ENCODE assay signal across 8 mouse cellular contexts in genomic region chr7:99706341-99707037, GRCm38 (mm10). TPM values are rescaled to one million over a fixed set of nuclear protein-coding genes. Genes with fewer than 3 reads are reported as not detected.
A peak's percentile ranks its signal among the peaks of the same experiment; 100 is the strongest.
DNase-seq lines count a peak whose midpoint lies in the region; ATAC-seq and TF ChIP-seq lines count a peak whose summit lies in the region.

No protein-coding gene starts in this region.

- DNase-seq in heart, adult 11 months = peak; percentile 99
- DNase-seq in lung, postnatal 10 days = peak; percentile 66
- DNase-seq in cerebellum, postnatal 25 days = no peak
- DNase-seq in ovary, postnatal 36 days (ENCODE audit: low spot score) = no peak

- no peaks in the 10 kb centered on the region for H3K36me3 ChIP-seq in heart, embryonic 11.5 days (ENCODE audit: control insufficient read depth, insufficient read depth, low read length)
- no peaks in the 10 kb centered on the region for H3K36me3 ChIP-seq in embryonic facial prominence, embryonic 15.5 days
- H3K36me3 ChIP-seq in intestine, postnatal 0 days (ENCODE audit: control insufficient read depth, insufficient read depth) = no peaks in the 10 kb centered on the region; the same call in 1 of the 2 replicates

- no peaks in the 10 kb centered on the region for H3K9me3 ChIP-seq in heart, embryonic 11.5 days (replicated peaks; ENCODE audit: control insufficient read depth, low read length)
- no peaks in the 10 kb centered on the region for H3K9me3 ChIP-seq in embryonic facial prominence, embryonic 15.5 days (replicated peaks)
- no peaks in the 10 kb centered on the region for H3K9me3 ChIP-seq in intestine, postnatal 0 days (ENCODE audit: control insufficient read depth)

- H3K27me3 ChIP-seq in heart, embryonic 11.5 days (ENCODE audit: control insufficient read depth, insufficient read depth, low read length) = peaks cover 6% of the 10 kb centered on the region; the same call in 1 of the 2 replicates
- H3K27me3 ChIP-seq in embryonic facial prominence, embryonic 15.5 days = no peaks in the 10 kb centered on the region
- H3K27me3 ChIP-seq in intestine, postnatal 0 days (replicated peaks; ENCODE audit: control insufficient read depth, insufficient read depth, low read length) = peaks cover 7% of the 10 kb centered on the region; the same call in 1 of the 2 replicates

- no peak overlapping the region for H3K4me3 ChIP-seq in heart, embryonic 11.5 days (ENCODE audit: low read depth, low read length)
- no peak overlapping the region for H3K4me3 ChIP-seq in embryonic facial prominence, embryonic 15.5 days (replicated peaks)
- H3K4me3 ChIP-seq in intestine, postnatal 0 days (ENCODE audit: low read depth, low read length) = no peak overlapping the region

- WGBS in heart, embryonic 11.5 days (ENCODE audit: insufficient replicate concordance) = 44% methylated on average over 4 of the region's 4 CpGs
- 49% methylated on average over 4 of the region's 4 CpGs for WGBS in embryonic facial prominence, embryonic 15.5 days
- 46% methylated on average over 4 of the region's 4 CpGs for WGBS in intestine, postnatal 0 days

- TF ChIP-seq CTCF in intestine, postnatal 0 days (IDR thresholded peaks at IDR 0.05; ENCODE audit: low read depth) = no peak; the same call in 1 of the 2 replicates

- no peak overlapping the region for H3K4me2 ChIP-seq in heart, embryonic 11.5 days
- no peak overlapping the region for H3K4me2 ChIP-seq in embryonic facial prominence, embryonic 15.5 days (replicated peaks)
- H3K4me2 ChIP-seq in intestine, postnatal 0 days (replicated peaks; ENCODE audit: low read depth) = peak overlapping the region; percentile 33; the same call in 1 of the 2 replicates

- H3K9ac ChIP-seq in heart, embryonic 11.5 days (ENCODE audit: low read depth, low read length) = no peak overlapping the region
- no peak overlapping the region for H3K9ac ChIP-seq in embryonic facial prominence, embryonic 15.5 days
- H3K9ac ChIP-seq in intestine, postnatal 0 days (ENCODE audit: low read depth, low read length) = no peak overlapping the region

- H3K4me1 ChIP-seq in heart, embryonic 11.5 days (ENCODE audit: control insufficient read depth, insufficient read depth, low read length) = peaks cover 13% of the 10 kb centered on the region
- 0 out of 2 replicates have a peak, but pooled peaks cover 7% of the 10 kb centered on the region for H3K4me1 ChIP-seq in embryonic facial prominence, embryonic 15.5 days
- peaks cover 12% of the 10 kb centered on the region; the same call in 1 of the 2 replicates for H3K4me1 ChIP-seq in intestine, postnatal 0 days (replicated peaks; ENCODE audit: control insufficient read depth, insufficient read depth, low read length)

- no peak overlapping the region for H3K27ac ChIP-seq in heart, embryonic 11.5 days (ENCODE audit: low read depth, low read length)
- H3K27ac ChIP-seq in embryonic facial prominence, embryonic 15.5 days (replicated peaks) = peak overlapping the region; percentile 17; the same call in 1 of the 2 replicates
- peak overlapping the region; percentile 63; the same call in 1 of the 2 replicates for H3K27ac ChIP-seq in intestine, postnatal 0 days (ENCODE audit: low read depth, low read length)

- ATAC-seq in heart, embryonic 11.5 days (replicated peaks; ENCODE audit: insufficient number of reproducible peaks, low FRiP score, low TSS enrichment) = no peak
- ATAC-seq in embryonic facial prominence, embryonic 15.5 days (ENCODE audit: insufficient number of reproducible peaks, low FRiP score, low TSS enrichment, low read depth) = 0 out of 2 replicates have a peak, but pooled peaks have one; percentile 24
- 0 out of 2 replicates have a peak, but pooled peaks have one; percentile 44 for ATAC-seq in intestine, postnatal 0 days
- ATAC-seq in CD4-positive, CD25-positive, alpha-beta regulatory T cell, adult 4 months = no peak

RNA-seq across cellular contexts. Expression of gene Slco2b1, which starts 4.7 kb away (rescaled TPM):
- 0.36 and 0.39 TPM in 2 replicates for polyA plus RNA-seq in heart, embryonic 11.5 days (2014; fragmentation: Nextera tagmentation; extraction: Ambion mirVana)
- 3.9 and 4.1 TPM in 2 replicates for polyA plus RNA-seq in embryonic facial prominence, embryonic 15.5 days (2015; fragmentation: Nextera tagmentation; extraction: Ambion mirVana)
- 2.2 and 3.2 TPM in 2 replicates for polyA plus RNA-seq in intestine, postnatal 0 days (2015; fragmentation: Nextera tagmentation; extraction: Ambion mirVana)
- under 1 TPM in 1 of 2 experiments, not detected in 1; 0.37 TPM for polyA plus RNA-seq in CD4-positive, CD25-positive, alpha-beta regulatory T cell, adult 4 months (2017; shearing (Covaris generic))

RNA-seq across cellular contexts. Expression of gene Olfr520, which starts 23.6 kb away (rescaled TPM):
- polyA plus RNA-seq in heart, embryonic 11.5 days (2014; fragmentation: Nextera tagmentation; extraction: Ambion mirVana) = not detected in 2 replicates
- not detected in 2 replicates for polyA plus RNA-seq in embryonic facial prominence, embryonic 15.5 days (2015; fragmentation: Nextera tagmentation; extraction: Ambion mirVana)
- polyA plus RNA-seq in intestine, postnatal 0 days (2015; fragmentation: Nextera tagmentation; extraction: Ambion mirVana) = not detected in 2 replicates
- not detected for polyA plus RNA-seq in CD4-positive, CD25-positive, alpha-beta regulatory T cell, adult 4 months (2017; shearing (Covaris generic))

RNA-seq across cellular contexts. Expression of gene Olfr521, which starts 56.8 kb away (rescaled TPM):
- polyA plus RNA-seq in heart, embryonic 11.5 days (2014; fragmentation: Nextera tagmentation; extraction: Ambion mirVana) = not detected in 2 replicates
- polyA plus RNA-seq in embryonic facial prominence, embryonic 15.5 days (2015; fragmentation: Nextera tagmentation; extraction: Ambion mirVana) = not detected in 2 replicates
- not detected in 2 replicates for polyA plus RNA-seq in intestine, postnatal 0 days (2015; fragmentation: Nextera tagmentation; extraction: Ambion mirVana)
- not detected for polyA plus RNA-seq in CD4-positive, CD25-positive, alpha-beta regulatory T cell, adult 4 months (2017; shearing (Covaris generic))

Comparison
In these comparisons a context has a peak if more than half of its experiments do, and no peak if none do; other contexts are left out.
1. DNase-seq: peak in heart, adult 11 months (single experiment) and lung, postnatal 10 days (single experiment); none in cerebellum, postnatal 25 days (0 of 2) and ovary, postnatal 36 days (single experiment).
2. ATAC-seq: peak in embryonic facial prominence, embryonic 15.5 days (single experiment) and intestine, postnatal 0 days (single experiment); none in heart, embryonic 11.5 days (single experiment) and CD4-positive, CD25-positive, alpha-beta regulatory T cell, adult 4 months (single experiment).